Mouse (Mus musculus): Measurements from ENCODE around the gene Hsd11b2. TPM values are rescaled to one million over a fixed set of nuclear protein-coding genes. Genes with fewer than 3 reads are reported as not detected.
A peak's percentile ranks its signal among the peaks of the same experiment; 100 is the strongest.
"Not testable (repeated sequence)": the region's sequence is repeated elsewhere in the genome, so short reads cannot be mapped to it uniquely, and the experiment has no call there.

The Hsd11b2 gene
- total RNA-seq, 1 experiment from 2014 or later = 0.15 TPM

- no peak for DNase-seq
Observed at GRCm38 (mm10) chr8:105563871-105564270, 45.3 kb downstream of the Hsd11b2 start.

- not testable (repeated sequence) for DNase-seq
Observed at GRCm38 (mm10) chr8:105564573-105565229, 46.1 kb downstream of the Hsd11b2 start.

- no peak for DNase-seq
Observed at GRCm38 (mm10) chr8:105565401-105565881, 46.9 kb downstream of the Hsd11b2 start.

- peak; percentile 100 for DNase-seq
Observed at GRCm38 (mm10) chr8:105565952-105566702, 47.6 kb downstream of the Hsd11b2 start, which contains the start of gene Atp6v0d1. Gene Atp6v0d1 (minus strand): TSS chr8:105566047.

GRCm38 (mm10) chr8:105566703-105567595, 48.4 kb downstream of the Hsd11b2 start:
- peak; percentile 7 for DNase-seq

DNA sequence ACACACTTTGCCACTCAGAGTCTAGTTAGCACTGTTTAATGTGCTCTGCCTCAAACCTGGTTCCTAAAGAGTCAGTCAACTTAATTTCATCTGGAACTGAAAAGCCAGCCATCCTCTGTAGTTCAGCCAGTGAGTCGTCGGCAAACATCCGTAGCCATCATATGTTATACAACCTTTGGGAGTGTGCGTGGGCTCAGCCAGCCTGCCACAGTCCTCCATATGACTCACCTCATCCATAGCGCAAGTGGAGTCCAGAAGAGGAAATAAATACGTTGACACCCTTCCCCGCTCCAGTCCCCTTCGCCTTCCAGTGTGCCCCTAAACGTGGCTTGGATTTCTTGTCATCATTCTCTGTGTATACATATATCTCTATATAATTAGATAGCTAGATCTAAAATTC, 53.3 kb downstream of the Hsd11b2 start:
- no peak for DNase-seq

DNA sequence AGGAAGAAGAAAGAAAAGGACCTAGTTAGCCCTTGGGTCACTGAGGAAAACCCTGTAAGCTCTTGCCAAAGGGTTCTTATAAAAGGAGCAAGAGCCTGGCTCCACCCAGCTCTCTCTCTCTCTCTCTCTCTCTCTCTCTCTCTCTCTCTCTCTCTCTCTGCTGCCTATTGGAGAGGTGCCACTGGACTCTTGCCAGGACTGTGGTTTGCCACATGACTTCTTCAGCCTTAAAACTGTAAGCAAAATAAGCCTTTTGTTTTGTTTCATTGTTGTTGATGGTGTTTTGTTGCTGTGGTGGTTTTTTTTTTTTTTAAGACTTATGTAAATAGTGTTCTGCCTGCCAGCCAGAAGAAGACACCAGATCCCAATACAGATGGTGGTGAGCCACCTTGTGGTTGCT, 54.9 kb downstream of the Hsd11b2 start:
- peak; percentile 55 for DNase-seq

Other genes starting within 250 kb of the Hsd11b2 start
- gene Hsf4, start 249.0 kb upstream of the Hsd11b2 start, total RNA-seq (2021) = 0.70 and 1.1 TPM in 2 replicates
- 4.4 and 4.7 TPM in 2 replicates for gene Nol3, start 242.6 kb upstream of the Hsd11b2 start, total RNA-seq (2021)
- gene 4931428F04Rik, start 228.9 kb upstream of the Hsd11b2 start, total RNA-seq (2021) = 1.9 and 3.7 TPM in 2 replicates
- gene Exoc3l, start 222.7 kb upstream of the Hsd11b2 start, total RNA-seq (2021) = 28.1 and 32.0 TPM in 2 replicates
- gene E2f4, start 221.1 kb upstream of the Hsd11b2 start, total RNA-seq (2021) = 44.1 and 45.5 TPM in 2 replicates
- 3.9 and 9.8 TPM in 2 replicates for gene Elmo3, start 213.2 kb upstream of the Hsd11b2 start, total RNA-seq (2021)
- gene Lrrc29, start 192.5 kb upstream of the Hsd11b2 start, total RNA-seq (2021) = 4.9 and 7.4 TPM in 2 replicates
- 61.4 and 66.9 TPM in 2 replicates for gene Tmem208, start 192.4 kb upstream of the Hsd11b2 start, total RNA-seq (2021)
- gene Fhod1, start 170.8 kb upstream of the Hsd11b2 start, total RNA-seq (2021) = 14.0 and 18.4 TPM in 2 replicates
- gene Slc9a5, start 169.9 kb upstream of the Hsd11b2 start, total RNA-seq (2021) = 1.3 and 2.7 TPM in 2 replicates
- 0.76 and 0.82 TPM in 2 replicates for gene Plekhg4, start 145.5 kb upstream of the Hsd11b2 start, total RNA-seq (2021)
- gene Kctd19, start 105.3 kb upstream of the Hsd11b2 start, total RNA-seq (2021) = not detected in 2 replicates
- gene Lrrc36, start 105.2 kb upstream of the Hsd11b2 start, total RNA-seq (2021) = 3.8 and 6.1 TPM in 2 replicates
- gene Tppp3, start 47.2 kb upstream of the Hsd11b2 start, total RNA-seq (2021) = 22.7 and 27.4 TPM in 2 replicates
- 17.7 and 20.6 TPM in 2 replicates for gene Zdhhc1, start 21.9 kb upstream of the Hsd11b2 start, total RNA-seq (2021)
- 108 and 110 TPM in 2 replicates for gene Atp6v0d1, start 47.3 kb downstream of the Hsd11b2 start, total RNA-seq (2021)
- 27.7 and 33.5 TPM in 2 replicates for gene Ripor1, start 86.5 kb downstream of the Hsd11b2 start, total RNA-seq (2021)
- gene Ctcf, start 117.8 kb downstream of the Hsd11b2 start, total RNA-seq (2021) = 61.5 and 74.2 TPM in 2 replicates
- gene Agrp, start 118.6 kb downstream of the Hsd11b2 start, total RNA-seq (2021) = 1.2 TPM in 1 of 2 replicates, not detected in the other
- 1.4 and 2.4 TPM in 2 replicates for gene Carmil2, start 167.5 kb downstream of the Hsd11b2 start, total RNA-seq (2021)
- 20.9 and 26.3 TPM in 2 replicates for gene Acd, start 182.3 kb downstream of the Hsd11b2 start, total RNA-seq (2021)
- 10.1 and 10.4 TPM in 2 replicates for gene Pard6a, start 182.4 kb downstream of the Hsd11b2 start, total RNA-seq (2021)
- not detected in 2 replicates for gene 4933405L10Rik, start 188.9 kb downstream of the Hsd11b2 start, total RNA-seq (2021)
- gene Enkd1, start 189.5 kb downstream of the Hsd11b2 start, total RNA-seq (2021) = 4.0 and 7.7 TPM in 2 replicates
- gene Gfod2, start 239.9 kb downstream of the Hsd11b2 start, total RNA-seq (2021) = 9.3 and 9.6 TPM in 2 replicates

All from adrenal gland, postnatal 25 days (tissue).